Mouse (Mus musculus): ENCODE measurements at regions not wholly inside any gene's neighbourhood (a gene's known extent, or its start where the extent isn't known, plus 50 kb on each side); places are given as distances from the start of the nearest gene placed in this dataset.

GRCm38 (mm10) chr4:7201816-7202215, 1037.0 kb downstream of the Car8 start:
- TF ChIP-seq CTCF (IDR thresholded peaks at IDR 0.05; ENCODE audit: low read depth, low read length) (no peak), POLR2A (IDR thresholded peaks at IDR 0.05; ENCODE audit: borderline replicate concordance, low read depth, low read length) (no peak)

All from bone marrow macrophage, adult 2 months (primary cell).